Mouse (Mus musculus) retina, postnatal 7 days (tissue): ENCODE measurements around the gene Selenom.
A peak's percentile ranks its signal among the peaks of the same experiment; 100 is the strongest.

Experiments
- DNase-seq: peaks from one replicate; pipeline ENCODE4 v3.0.0-alpha.2; 2012; ENCODE audit warnings: low read depth, low spot score

The Selenom gene

DNA sequence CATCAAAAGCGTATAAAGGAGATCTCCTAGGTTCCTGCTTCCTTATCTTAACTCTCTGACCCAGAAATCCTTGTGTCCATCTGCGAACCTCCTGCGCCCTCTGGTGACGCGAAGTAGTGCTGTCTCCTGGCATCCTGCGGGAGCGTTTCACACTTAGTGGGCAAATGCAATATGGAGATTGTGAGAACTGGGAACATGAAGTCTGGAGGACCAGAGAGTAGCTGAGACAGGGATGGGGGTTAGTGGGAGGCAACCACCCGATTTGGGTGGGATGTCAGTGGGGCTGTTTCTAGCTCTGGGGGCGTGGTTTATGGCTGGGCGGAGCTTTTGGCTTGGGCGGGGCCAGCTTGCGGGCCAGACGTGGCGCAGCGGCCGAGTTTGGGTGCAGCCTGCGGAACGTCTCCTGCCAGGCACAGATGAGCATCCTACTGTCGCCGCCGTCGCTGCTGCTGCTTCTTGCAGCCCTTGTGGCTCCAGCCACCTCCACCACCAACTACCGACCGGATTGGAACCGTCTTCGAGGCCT, at the start of gene Selenom:
Gene Selenom (plus strand): TSS at position 156 of the 526 bp plus-strand sequence.
- peak; percentile 72 for DNase-seq

DNA sequence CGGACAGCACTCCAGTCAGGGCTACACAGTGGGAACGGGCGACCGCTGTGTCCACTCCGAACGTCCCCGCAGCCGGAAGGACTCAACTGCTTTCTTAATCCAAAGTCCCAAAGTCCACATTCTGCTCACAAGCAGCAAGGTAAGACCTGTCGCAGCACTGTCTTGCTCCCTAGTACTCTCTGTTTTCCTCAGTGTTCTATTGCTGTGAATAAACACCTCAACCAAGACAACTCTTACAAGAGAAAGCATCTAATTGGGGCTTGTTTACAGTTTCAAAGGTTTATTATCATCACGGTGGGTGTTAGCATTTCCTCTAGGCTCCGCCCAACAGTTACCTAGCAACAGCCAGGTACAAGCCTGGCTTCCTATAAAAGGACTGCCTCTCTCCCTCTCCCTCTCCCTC, 43.0 kb upstream of the Selenom start:
- DNase-seq, result no peak

DNA sequence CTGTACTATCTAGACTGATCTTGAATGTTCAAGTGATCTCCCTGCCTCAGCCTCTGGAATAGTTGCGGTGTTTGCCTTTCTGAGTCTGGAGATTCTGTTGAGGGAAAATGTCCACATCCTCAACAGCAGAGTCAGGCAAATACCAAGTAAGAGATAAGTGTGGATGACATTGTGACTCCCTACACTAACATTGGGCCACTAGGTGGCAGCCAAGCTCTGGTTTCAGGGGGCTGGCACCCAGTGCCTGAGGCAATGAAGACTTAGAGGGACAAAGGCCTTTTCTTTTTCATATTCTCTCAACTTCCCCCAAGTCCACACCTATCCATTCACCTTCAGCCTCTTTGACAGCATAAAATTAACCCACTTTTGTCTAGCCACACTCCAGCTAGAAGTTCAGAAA, 42.0 kb upstream of the Selenom start:
- DNase-seq, result peak; percentile 79

- DNase-seq, result no peak
These were observed 39.9 kb upstream of the Selenom start for GRCm38 (mm10) chr11:3474480-3475115.

DNA sequence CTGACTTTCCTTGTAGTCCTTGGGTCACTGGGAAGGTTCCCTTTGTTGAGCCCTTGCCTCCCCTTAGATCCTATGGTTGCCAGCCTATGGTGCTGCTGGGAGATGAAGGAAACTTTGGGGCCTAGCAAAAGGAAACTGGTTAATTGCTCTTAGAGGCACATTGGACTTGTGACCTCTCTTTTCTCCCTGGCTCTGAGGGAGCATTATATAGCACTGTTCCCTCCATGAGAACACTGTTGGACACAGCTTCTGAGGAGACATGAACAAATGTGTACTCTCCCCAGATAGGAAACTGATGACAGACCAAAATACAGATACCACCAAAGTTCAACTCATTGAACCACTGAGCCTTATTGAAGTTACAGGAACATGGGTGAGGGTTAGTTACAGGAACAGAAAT, 39.0 kb upstream of the Selenom start:
- no peak for DNase-seq

- no peak for DNase-seq
These were observed 30.4 kb upstream of the Selenom start for GRCm38 (mm10) chr11:3483980-3484642.

- DNase-seq, result no peak
These were observed 28.1 kb upstream of the Selenom start for GRCm38 (mm10) chr11:3486349-3486748.

DNA sequence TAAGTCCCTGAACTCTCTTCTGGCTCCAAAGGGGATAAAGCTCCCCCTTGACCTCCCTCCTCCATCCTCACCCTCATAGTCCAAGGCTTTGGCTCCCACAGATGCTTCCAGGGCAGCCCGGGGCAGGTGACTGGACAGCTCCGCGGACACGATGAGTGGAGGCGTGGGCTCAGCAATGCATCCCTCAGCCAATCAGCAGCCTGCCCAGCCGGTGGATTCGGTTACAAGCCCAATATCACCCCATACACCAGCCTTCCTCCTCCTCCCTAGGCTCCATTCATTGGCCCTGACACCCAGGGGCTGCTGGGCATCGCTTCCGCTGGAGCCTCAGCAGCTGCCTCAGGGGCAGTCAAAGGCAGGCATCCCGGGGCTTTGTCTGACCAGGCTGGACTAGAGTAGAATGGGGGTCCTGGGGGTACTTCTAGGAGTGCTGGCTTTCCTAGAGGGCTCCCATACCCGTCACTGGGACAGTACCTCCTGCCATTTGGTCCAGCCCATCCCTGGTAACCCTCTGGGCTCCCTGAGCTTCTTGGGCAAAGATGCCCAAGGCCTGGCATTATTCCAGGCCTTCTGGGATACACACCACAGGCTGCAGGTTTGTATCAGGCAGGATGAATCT, 26.4 kb upstream of the Selenom start, which contains the start of gene Pla2g3:
Gene Pla2g3 (plus strand): TSS at position 333 of the 619 bp plus-strand sequence.
- DNase-seq, result no peak

- no peak for DNase-seq
These were observed 25.4 kb upstream of the Selenom start for GRCm38 (mm10) chr11:3489036-3489435.

- DNase-seq, result no peak
These were observed 21.7 kb upstream of the Selenom start for GRCm38 (mm10) chr11:3492748-3493147.

- no peak for DNase-seq
These were observed 19.6 kb upstream of the Selenom start for GRCm38 (mm10) chr11:3494857-3495256.

DNA sequence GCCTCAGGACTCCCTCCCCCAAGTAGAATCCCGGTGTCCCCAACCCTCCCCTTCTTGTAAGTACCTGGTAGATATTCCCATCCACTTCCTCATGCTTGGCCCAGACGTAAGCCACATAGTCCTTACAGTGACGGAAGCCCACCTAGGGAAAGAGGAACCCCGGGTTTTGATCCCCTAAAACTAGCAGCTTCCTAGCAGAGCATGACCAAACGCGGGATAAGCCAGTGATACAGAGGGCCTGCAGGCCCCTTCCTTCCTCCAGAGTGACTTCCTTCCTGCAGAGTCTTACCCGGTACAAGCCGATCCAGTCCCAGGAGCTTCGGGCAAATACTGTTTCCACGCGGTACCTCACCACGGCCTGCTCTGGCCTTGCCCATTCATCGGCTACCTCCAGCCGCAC, 19.0 kb upstream of the Selenom start:
- DNase-seq, result no peak

- no peak for DNase-seq
These were observed 17.7 kb upstream of the Selenom start for GRCm38 (mm10) chr11:3496756-3497155.

GRCm38 (mm10) chr11:3497296-3497695, 17.2 kb upstream of the Selenom start:
- no peak for DNase-seq

- no peak for DNase-seq
These were observed 12.4 kb upstream of the Selenom start for GRCm38 (mm10) chr11:3502057-3502456.

DNA sequence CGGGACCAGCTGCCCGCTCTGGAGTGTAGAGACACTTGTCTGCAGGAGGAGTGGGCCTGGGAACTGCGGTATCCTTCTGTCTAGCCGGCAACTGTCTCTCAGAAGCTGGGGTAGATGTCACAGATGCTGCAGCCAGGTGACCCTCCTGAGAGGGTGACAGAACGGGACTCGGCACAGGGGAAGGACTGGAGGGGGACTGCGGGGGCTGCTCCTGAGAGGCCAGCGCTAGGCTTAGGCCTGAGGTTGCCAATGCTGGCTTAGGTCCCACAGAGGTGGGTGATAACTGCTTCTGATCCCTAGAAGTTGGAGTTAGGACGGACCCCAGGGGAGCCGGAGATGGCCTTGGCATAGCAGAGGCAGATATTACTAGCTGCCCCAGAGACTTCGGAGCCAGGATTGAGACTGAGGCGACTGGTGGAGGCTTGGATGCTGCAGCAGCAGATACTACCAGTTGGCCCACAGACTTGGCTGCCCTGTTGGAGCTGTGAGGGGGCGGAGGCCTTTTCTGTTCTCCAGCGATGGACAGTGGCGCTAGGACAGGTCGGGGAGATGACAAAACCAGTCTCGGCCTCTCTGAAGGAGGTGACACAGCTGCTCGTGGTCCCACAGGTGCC, 11.9 kb upstream of the Selenom start:
- no peak for DNase-seq

- no peak for DNase-seq
These were observed 10.5 kb upstream of the Selenom start for GRCm38 (mm10) chr11:3503755-3504693.

GRCm38 (mm10) chr11:3508226-3508625, 6.3 kb upstream of the Selenom start:
- DNase-seq, result no peak

- DNase-seq, result no peak
These were observed 5.1 kb upstream of the Selenom start for GRCm38 (mm10) chr11:3509181-3510085.

- DNase-seq, result no peak
These were observed 4.2 kb upstream of the Selenom start for GRCm38 (mm10) chr11:3510321-3510720.
